Mouse (Mus musculus) heart, postnatal 10 days (tissue): ENCODE measurements around the gene Sparcl1. TPM values are rescaled to one million over a fixed set of nuclear protein-coding genes. Genes with fewer than 3 reads are reported as not detected.
A peak's percentile ranks its signal among the peaks of the same experiment; 100 is the strongest.

Experiments used
- DNase-seq, 2 experiments: peaks; one replicate each; pipeline ENCODE4 v3.0.0; 2021
- intact Hi-C: fragments of 180-260 bp; cut with DNase I; formaldehyde crosslinking; loops from one replicate; pipeline ENCODE4 v1.15.1; 2025
- total RNA-seq, 2 experiments: library from RNA; stranded (reverse); gene quantifications; 2 replicates each; pipeline ENCODE4 v1.2.3; 2021

Sparcl1 gene
- total RNA-seq, 2 experiments from 2014 or later, result 372 to 394 TPM

- no peak for DNase-seq
- intact Hi-C loops, result no loop called here
Measured at GRCm38 (mm10) chr5:104112511-104112910, 1.0 kb downstream of the Sparcl1 start.

GRCm38 (mm10) chr5:104112016-104112415, 1.5 kb downstream of the Sparcl1 start:
- intact Hi-C loops, result no loop called here
- DNase-seq, result peak in 1 of 2 experiments; percentile 61

GRCm38 (mm10) chr5:104110171-104110920, 3.2 kb downstream of the Sparcl1 start:
- DNase-seq, result no peak
- intact Hi-C loops, result loop anchor here (2.0 kb wide), 1 partner anchor 14 kb away; no protein-coding TSS in a partner anchor

- no peak for DNase-seq
- intact Hi-C loops, result no loop called here
Measured at GRCm38 (mm10) chr5:104109516-104109915, 4.0 kb downstream of the Sparcl1 start.

GRCm38 (mm10) chr5:104108879-104109369, 4.6 kb downstream of the Sparcl1 start:
- intact Hi-C loops, result no loop called here
- DNase-seq, result no peak

- intact Hi-C loops, result no loop called here
- DNase-seq, result no peak
Measured at GRCm38 (mm10) chr5:104108127-104108875, 5.2 kb downstream of the Sparcl1 start.

GRCm38 (mm10) chr5:104104111-104104510, 9.4 kb downstream of the Sparcl1 start:
- no peak for DNase-seq
- intact Hi-C loops, result no loop called here

- intact Hi-C loops, result no loop called here
- no peak for DNase-seq
Measured at GRCm38 (mm10) chr5:104103171-104103570, 10.4 kb downstream of the Sparcl1 start.

- DNase-seq, result no peak
- intact Hi-C loops, result no loop called here
Measured at GRCm38 (mm10) chr5:104101678-104102531, 11.6 kb downstream of the Sparcl1 start.

- intact Hi-C loops, result loop anchor here (2.0 kb wide), 1 partner anchor 14 kb away; no protein-coding TSS in a partner anchor
- peak; percentile 68 to 69 for DNase-seq
Measured at GRCm38 (mm10) chr5:104096078-104096938, 17.2 kb downstream of the Sparcl1 start.

GRCm38 (mm10) chr5:104095416-104096077, 18.0 kb downstream of the Sparcl1 start:
- no peak for DNase-seq
- intact Hi-C loops, result loop anchor here (2.0 kb wide), 1 partner anchor 15 kb away; no protein-coding TSS in a partner anchor

- intact Hi-C loops, result no loop called here
- no peak for DNase-seq
Measured at GRCm38 (mm10) chr5:104089751-104090150, 23.8 kb downstream of the Sparcl1 start.

GRCm38 (mm10) chr5:104085366-104085765, 28.2 kb downstream of the Sparcl1 start:
- intact Hi-C loops, result no loop called here
- no peak for DNase-seq

GRCm38 (mm10) chr5:104080736-104081135, 32.8 kb downstream of the Sparcl1 start:
- DNase-seq, result no peak
- intact Hi-C loops, result no loop called here

GRCm38 (mm10) chr5:104077508-104077907, 36.0 kb downstream of the Sparcl1 start, which contains the start of gene Gm17660:
TSS of gene Gm17660 (minus strand) at chr5:104077608.
- intact Hi-C loops, result loop anchor here (5.0 kb wide), 1 partner anchor 140 kb away; no protein-coding TSS in a partner anchor
- DNase-seq, result no peak

- intact Hi-C loops, result loop anchor here (5.0 kb wide), 1 partner anchor 141 kb away; no protein-coding TSS in a partner anchor
- DNase-seq, result no peak
Measured at GRCm38 (mm10) chr5:104076361-104076760, 37.2 kb downstream of the Sparcl1 start.

GRCm38 (mm10) chr5:104074388-104074787, 39.1 kb downstream of the Sparcl1 start:
- peak; percentile 55 to 79 for DNase-seq
- intact Hi-C loops, result loop anchor here (2.0 kb wide), 2 partner anchors 76 to 258 kb away; no protein-coding TSS in a partner anchor

- intact Hi-C loops, result loop anchor here (2.0 kb wide), 2 partner anchors 75 to 259 kb away; no protein-coding TSS in a partner anchor
- no peak for DNase-seq
Measured at GRCm38 (mm10) chr5:104073602-104074001, 39.9 kb downstream of the Sparcl1 start.
